Mouse (Mus musculus) hindbrain, embryonic 13.5 days (tissue): ENCODE measurements around the gene Gm42906. TPM values are rescaled to one million over a fixed set of nuclear protein-coding genes. Genes with fewer than 3 reads are reported as not detected.

ENCODE experiments used
- ATAC-seq: fragments of 200-750 bp; cut with Nextera tagmentation; 2 replicates; pipeline ENCODE4 v1.8.0; 2017; ENCODE audit warnings: moderate TSS enrichment; ENCODE audit not compliant: low FRiP score
- H3K27ac ChIP-seq: fragments of 300-500 bp; sonication (generic); 2 replicates; pipeline ENCODE4 v1.5.1; 2015; ENCODE audit warnings: inconsistent platforms, mild to moderate bottlenecking, moderate library complexity
- H3K27me3 ChIP-seq: fragments of 300-500 bp; sonication (generic); 2 replicates; pipeline ENCODE4 v1.6.1; 2015; ENCODE audit warnings: mild to moderate bottlenecking, inconsistent platforms
- H3K36me3 ChIP-seq: fragments of 300-500 bp; sonication (generic); 2 replicates; pipeline ENCODE4 v1.6.1; 2015; ENCODE audit warnings: mild to moderate bottlenecking, inconsistent platforms
- H3K4me1 ChIP-seq: fragments of 300-500 bp; sonication (generic); replicated peaks from 2 replicates; pipeline ENCODE4 v1.6.1; 2015; ENCODE audit warnings: inconsistent platforms
- H3K4me2 ChIP-seq: fragments of 300-500 bp; sonication (generic); 2 replicates; pipeline ENCODE4 v1.6.1; 2015; ENCODE audit warnings: inconsistent platforms, mild to moderate bottlenecking, moderate library complexity
- H3K4me3 ChIP-seq: fragments of 300-500 bp; sonication (generic); 2 replicates; pipeline ENCODE4 v1.5.1; 2015; ENCODE audit warnings: mild to moderate bottlenecking, inconsistent platforms
- H3K9ac ChIP-seq: fragments of 300-500 bp; sonication (generic); 2 replicates; pipeline ENCODE4 v1.6.1; 2015; ENCODE audit warnings: mild to moderate bottlenecking, inconsistent platforms
- H3K9me3 ChIP-seq: fragments of 300-500 bp; sonication (generic); 2 replicates; pipeline ENCODE4 v1.6.1; 2016; ENCODE audit warnings: inconsistent platforms
- WGBS: fragments of 180-500 bp; shearing (Covaris S2); methylation state at CpG from one replicate; pipeline ENCODE4 v1.1.7; 2015; 5-methylcytosine and 5-hydroxymethylcytosine counted together
- polyA plus RNA-seq: library from polyadenylated mRNA; unstranded; fragments of >200 nt; fragmentation: Nextera tagmentation; extraction: Ambion mirVana; gene quantifications from 2 replicates; pipeline ENCODE4 v1.2.1, GENCODE M21; 2015

Gm42906 gene
- polyA plus RNA-seq, 1 experiment from 2014 or later: not detected

- Histone ChIP-seq H3K9ac (no peak overlapping the region), H3K36me3 (no peaks in the 10 kb centered on the region), H3K9me3 (no peaks in the 10 kb centered on the region), H3K27ac (no peak overlapping the region), H3K4me2 (no peak overlapping the region), H3K4me3 (no peak overlapping the region), H3K27me3 (no peaks in the 10 kb centered on the region), H3K4me1 (no peaks in the 10 kb centered on the region)
- 87% methylated on average over 4 of the region's 4 CpGs for WGBS
- ATAC-seq: no peak
These were observed 83.2 kb downstream of the Gm42906 start for GRCm38 (mm10) chr5:151344737-151345136.

GRCm38 (mm10) chr5:151333686-151334085 lies 94.3 kb downstream of the Gm42906 start:
- no peak overlapping the region for H3K4me2 ChIP-seq
- ATAC-seq: no peak
- H3K27me3 ChIP-seq: no peaks in the 10 kb centered on the region
- H3K36me3 ChIP-seq: no peaks in the 10 kb centered on the region
- H3K4me3 ChIP-seq: no peak overlapping the region
- no peak overlapping the region for H3K27ac ChIP-seq
- H3K9me3 ChIP-seq: no peaks in the 10 kb centered on the region
- no peak overlapping the region for H3K9ac ChIP-seq
- H3K4me1 ChIP-seq: no peaks in the 10 kb centered on the region

GRCm38 (mm10) chr5:151333191-151333594 lies 94.8 kb downstream of the Gm42906 start:
- Histone ChIP-seq H3K9me3 (no peaks in the 10 kb centered on the region), H3K4me1 (no peaks in the 10 kb centered on the region), H3K27me3 (no peaks in the 10 kb centered on the region), H3K36me3 (no peaks in the 10 kb centered on the region), H3K4me2 (no peak overlapping the region), H3K4me3 (no peak overlapping the region), H3K9ac (no peak overlapping the region), H3K27ac (no peak overlapping the region)
- ATAC-seq: no peak

- H3K4me3 ChIP-seq: no peak overlapping the region
- no peak for ATAC-seq
- 75% methylated on average over 10 of the region's 10 CpGs for WGBS
- no peak overlapping the region for H3K4me2 ChIP-seq
- no peaks in the 10 kb centered on the region for H3K36me3 ChIP-seq
- H3K27ac ChIP-seq: no peak overlapping the region
- no peaks in the 10 kb centered on the region for H3K4me1 ChIP-seq
- no peak overlapping the region for H3K9ac ChIP-seq
- no peaks in the 10 kb centered on the region for H3K27me3 ChIP-seq
- no peaks in the 10 kb centered on the region for H3K9me3 ChIP-seq
These were observed 112.0 kb downstream of the Gm42906 start for GRCm38 (mm10) chr5:151315804-151316597.

GRCm38 (mm10) chr5:151300286-151300685 lies 127.7 kb downstream of the Gm42906 start:
- no peak for ATAC-seq
- H3K4me1 ChIP-seq: no peaks in the 10 kb centered on the region
- H3K27ac ChIP-seq: no peak overlapping the region
- no peak overlapping the region for H3K4me3 ChIP-seq
- H3K4me2 ChIP-seq: no peak overlapping the region
- no peaks in the 10 kb centered on the region for H3K27me3 ChIP-seq
- no peak overlapping the region for H3K9ac ChIP-seq
- H3K9me3 ChIP-seq: no peaks in the 10 kb centered on the region; the same call in 1 of the 2 replicates
- no peaks in the 10 kb centered on the region for H3K36me3 ChIP-seq
- 77% methylated on average over 2 of the region's 2 CpGs for WGBS

GRCm38 (mm10) chr5:151299576-151299975 lies 128.4 kb downstream of the Gm42906 start:
- 92% methylated on average over 7 of the region's 7 CpGs for WGBS
- no peak for ATAC-seq
- H3K27me3 ChIP-seq: no peaks in the 10 kb centered on the region

GRCm38 (mm10) chr5:151298371-151298770 lies 129.6 kb downstream of the Gm42906 start:
- Histone ChIP-seq H3K9ac (no peak overlapping the region), H3K4me1 (no peaks in the 10 kb centered on the region), H3K4me3 (no peak overlapping the region), H3K9me3 (no peaks in the 10 kb centered on the region; the same call in 1 of the 2 replicates), H3K27ac (no peak overlapping the region), H3K27me3 (no peaks in the 10 kb centered on the region), H3K36me3 (no peaks in the 10 kb centered on the region), H3K4me2 (no peak overlapping the region)
- no peak for ATAC-seq
- WGBS: 71% methylated on average over 4 of the region's 4 CpGs

More at GRCm38 (mm10) chr5:151299576-151299975, 128.4 kb downstream of the Gm42906 start:
- Histone ChIP-seq H3K36me3 (no peaks in the 10 kb centered on the region), H3K9me3 (no peaks in the 10 kb centered on the region; the same call in 1 of the 2 replicates), H3K9ac (no peak overlapping the region), H3K4me1 (no peaks in the 10 kb centered on the region), H3K4me2 (no peak overlapping the region), H3K4me3 (no peak overlapping the region), H3K27ac (no peak overlapping the region)

- ATAC-seq: no peak
- no peak overlapping the region for H3K4me3 ChIP-seq
- no peaks in the 10 kb centered on the region for H3K4me1 ChIP-seq
- H3K9me3 ChIP-seq: no peaks in the 10 kb centered on the region; the same call in 1 of the 2 replicates
- H3K4me2 ChIP-seq: no peak overlapping the region
- H3K27me3 ChIP-seq: no peaks in the 10 kb centered on the region
- no peaks in the 10 kb centered on the region for H3K36me3 ChIP-seq
- H3K27ac ChIP-seq: no peak overlapping the region
- 73% methylated on average over 4 of the region's 4 CpGs for WGBS
- H3K9ac ChIP-seq: no peak overlapping the region
These were observed 131.7 kb downstream of the Gm42906 start for GRCm38 (mm10) chr5:151296244-151296643.

GRCm38 (mm10) chr5:151293591-151293990 lies 134.4 kb downstream of the Gm42906 start:
- 82% methylated on average over 4 of the region's 4 CpGs for WGBS
- ATAC-seq: no peak
- H3K9ac ChIP-seq: no peak overlapping the region
- H3K4me2 ChIP-seq: no peak overlapping the region
- no peaks in the 10 kb centered on the region for H3K9me3 ChIP-seq
- H3K27me3 ChIP-seq: no peaks in the 10 kb centered on the region
- no peak overlapping the region for H3K4me3 ChIP-seq
- H3K36me3 ChIP-seq: no peaks in the 10 kb centered on the region
- no peaks in the 10 kb centered on the region for H3K4me1 ChIP-seq
- no peak overlapping the region for H3K27ac ChIP-seq

- Histone ChIP-seq H3K9ac (no peak overlapping the region), H3K4me1 (no peaks in the 10 kb centered on the region), H3K36me3 (no peaks in the 10 kb centered on the region), H3K27ac (no peak overlapping the region), H3K4me2 (no peak overlapping the region), H3K27me3 (no peaks in the 10 kb centered on the region), H3K4me3 (no peak overlapping the region), H3K9me3 (no peaks in the 10 kb centered on the region)
- 14% methylated on average over 1 of the region's 1 CpGs for WGBS
- no peak for ATAC-seq
These were observed 135.7 kb downstream of the Gm42906 start for GRCm38 (mm10) chr5:151292310-151292709.

GRCm38 (mm10) chr5:151286331-151286730 lies 141.6 kb downstream of the Gm42906 start:
- no peaks in the 10 kb centered on the region for H3K4me1 ChIP-seq
- H3K4me3 ChIP-seq: no peak overlapping the region
- no peaks in the 10 kb centered on the region for H3K9me3 ChIP-seq
- no peak overlapping the region for H3K27ac ChIP-seq
- no peaks in the 10 kb centered on the region for H3K27me3 ChIP-seq
- WGBS: 86% methylated on average over 1 of the region's 1 CpGs
- ATAC-seq: no peak
- no peak overlapping the region for H3K4me2 ChIP-seq
- H3K9ac ChIP-seq: no peak overlapping the region
- no peaks in the 10 kb centered on the region for H3K36me3 ChIP-seq

GRCm38 (mm10) chr5:151279531-151279930 lies 148.4 kb downstream of the Gm42906 start:
- Histone ChIP-seq H3K9ac (no peak overlapping the region), H3K27me3 (no peaks in the 10 kb centered on the region), H3K9me3 (no peaks in the 10 kb centered on the region), H3K4me3 (no peak overlapping the region), H3K36me3 (no peaks in the 10 kb centered on the region), H3K27ac (no peak overlapping the region), H3K4me1 (no peaks in the 10 kb centered on the region), H3K4me2 (no peak overlapping the region)
- ATAC-seq: no peak
- 83% methylated on average over 7 of the region's 7 CpGs for WGBS

- no peaks in the 10 kb centered on the region for H3K9me3 ChIP-seq
- WGBS: 90% methylated on average over 6 of the region's 6 CpGs
These were observed 150.0 kb downstream of the Gm42906 start for GRCm38 (mm10) chr5:151277927-151278326.

More at GRCm38 (mm10) chr5:151277927-151278326, 150.0 kb downstream of the Gm42906 start:
- Histone ChIP-seq H3K4me2 (no peak overlapping the region), H3K9ac (no peak overlapping the region), H3K27me3 (no peaks in the 10 kb centered on the region), H3K4me1 (no peaks in the 10 kb centered on the region), H3K36me3 (no peaks in the 10 kb centered on the region), H3K4me3 (no peak overlapping the region), H3K27ac (no peak overlapping the region)
- no peak for ATAC-seq
